Mouse (Mus musculus): ENCODE results near the gene Aunip.

The Aunip gene

GRCm38 (mm10) chr4:134510845-134511411, at the start of gene Aunip:
Gene Aunip (plus strand): TSS chr4:134510999.
- CTCF ChIA-PET, result interaction anchor here (0.5 to 1.6 kb wide), 10 partner anchors 15 to 1866 kb away, joined by 3 to 6 read pairs (median 3); partner anchors contain the start of genes Paqr7 (in 2 of the 4) and Pafah2 (in 1 of the 4)
- POLR2A ChIA-PET, result interaction anchor here in 3 of 4 experiments (0.6 to 10.5 kb wide), 45 partner anchors 8 to 359 kb away, joined by 3 to 103 read pairs (median 4); partner anchors contain the start of genes Mtfr1l (in 2 of the 3), Paqr7 (in 2 of the 3), Cep85 (in 1 of the 3) and Man1c1 (in 1 of the 3)

DNA sequence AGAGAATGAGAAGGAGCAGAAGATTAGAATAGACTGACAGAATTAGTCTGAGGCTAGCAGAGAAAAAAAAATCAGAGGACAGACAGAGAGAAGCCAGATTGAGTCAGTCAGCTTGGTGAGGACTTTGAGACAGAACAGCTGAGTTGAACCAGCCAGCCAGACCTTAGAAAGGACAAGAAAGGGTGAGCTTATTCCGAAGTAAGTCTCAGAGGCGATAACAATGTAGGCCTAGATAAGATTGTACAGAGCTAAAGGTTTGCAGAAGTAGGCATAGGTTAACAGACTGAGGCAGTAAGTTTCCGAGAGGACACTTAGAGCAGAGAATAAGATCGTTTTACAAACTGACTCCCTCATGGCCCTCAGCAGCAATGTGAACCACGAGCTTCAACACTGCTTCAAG, 49.5 kb upstream of the Aunip start:
- ChIA-PET CTCF (interaction anchor here in 2 of 4 experiments (1.0 kb wide), 2 partner anchors 15 to 50 kb away, joined by 3 read pairs; no protein-coding TSS in a partner anchor), POLR2A (interaction anchor here in 2 of 4 experiments (0.6 to 1.0 kb wide), 3 partner anchors 9 to 52 kb away, joined by 3 to 5 read pairs (median 3); no protein-coding TSS in a partner anchor)

- POLR2A ChIA-PET, result interaction anchor here in 3 of 4 experiments (0.5 to 14.9 kb wide), 15 partner anchors 8 to 1215 kb away, joined by 3 to 261 read pairs (median 15); partner anchors contain the start of gene Pafah2 (in 1 of the 3)
- CTCF ChIA-PET, result interaction anchor here in 2 of 4 experiments (1.0 to 1.3 kb wide), 2 partner anchors 12 to 13 kb away, joined by 3 to 7 read pairs; no protein-coding TSS in a partner anchor
Observed at GRCm38 (mm10) chr4:134465789-134466188, 45.0 kb upstream of the Aunip start.

GRCm38 (mm10) chr4:134466381-134467262, 44.2 kb upstream of the Aunip start:
- ChIA-PET CTCF (interaction anchor here in 3 of 4 experiments (0.8 to 3.0 kb wide), 8 partner anchors 11 to 280 kb away, joined by 3 to 24 read pairs (median 4); partner anchors contain the start of genes Cep85 (in 1 of the 3) and Pafah2 (in 1 of the 3)), POLR2A (interaction anchor here (0.5 to 14.9 kb wide), 45 partner anchors 9 to 1680 kb away, joined by 3 to 261 read pairs (median 6); partner anchors contain the start of genes Pafah2 (in 3 of the 4), Cep85 (in 1 of the 4), Paqr7 (in 1 of the 4) and Pdik1l (in 1 of the 4))

DNA sequence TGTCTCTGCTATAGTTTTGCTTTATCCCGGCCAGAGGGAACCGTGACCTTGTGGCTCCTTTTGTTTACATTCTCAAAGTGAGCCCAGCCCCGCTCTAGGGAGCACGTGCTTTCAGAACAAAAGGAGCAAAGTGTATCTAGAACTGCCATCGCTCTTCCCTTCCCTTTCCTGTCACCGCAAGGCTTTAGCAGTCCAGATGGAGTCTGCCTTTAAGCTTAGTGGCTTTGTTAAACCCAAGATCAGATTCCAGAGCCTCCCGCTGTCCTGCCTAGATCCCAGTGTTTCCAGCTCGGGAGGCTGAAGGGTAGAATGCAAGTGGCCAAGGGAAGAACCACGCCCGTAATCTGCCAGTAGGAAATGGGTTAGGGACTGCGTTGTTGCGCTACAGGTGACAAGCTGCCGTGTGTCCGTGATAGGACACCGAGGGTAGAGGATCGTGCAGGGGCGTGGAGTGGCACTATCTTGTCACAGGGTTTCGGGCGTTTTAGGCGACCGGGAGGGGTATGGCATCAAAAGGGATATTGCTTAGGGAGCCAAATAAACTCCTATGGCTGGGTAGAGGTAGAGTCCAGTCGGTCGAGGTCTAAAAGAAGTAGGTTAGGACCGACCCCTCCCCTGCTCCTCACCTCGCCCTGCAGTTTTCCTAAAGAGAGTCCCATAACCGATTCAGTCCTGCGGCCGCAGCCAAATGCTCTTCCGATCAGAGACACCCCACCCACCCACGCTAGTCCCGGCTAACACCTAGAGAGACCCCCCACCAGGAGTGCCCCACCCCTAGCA, 43.2 kb upstream of the Aunip start:
- POLR2A ChIA-PET, result interaction anchor here in 3 of 4 experiments (0.5 to 14.9 kb wide), 61 partner anchors 9 to 1679 kb away, joined by 3 to 261 read pairs (median 5); partner anchors contain the start of genes Pafah2 (in 3 of the 3), Cep85 (in 2 of the 3), Paqr7 (in 1 of the 3) and Pdik1l (in 1 of the 3)
- CTCF ChIA-PET, result interaction anchor here in 3 of 4 experiments (0.8 to 3.0 kb wide), 7 partner anchors 10 to 281 kb away, joined by 3 to 24 read pairs (median 4); partner anchors contain the start of genes Pafah2 (in 2 of the 3) and Cep85 (in 1 of the 3)

DNA sequence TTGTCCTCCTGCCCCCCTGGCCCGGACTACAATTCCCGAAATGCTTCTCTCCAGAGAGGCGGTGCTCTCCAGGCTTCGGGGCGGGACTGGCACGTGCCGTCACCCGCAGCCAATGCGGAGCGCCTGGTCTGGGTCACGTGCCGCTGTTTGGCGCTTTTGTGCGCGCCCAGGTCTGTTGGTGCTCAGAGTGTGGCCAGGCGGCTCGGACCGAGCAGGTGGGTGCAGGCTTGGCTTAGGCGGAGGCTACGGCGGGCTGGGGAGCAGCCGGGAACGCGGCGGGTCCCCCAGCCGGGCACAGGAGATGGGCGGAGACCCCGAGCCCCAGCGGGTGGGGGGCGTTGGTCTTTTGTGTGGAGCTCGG, 42.6 kb upstream of the Aunip start, which contains the start of gene Stmn1:
Gene Stmn1 (plus strand): TSS at position 106 of the 361 bp plus-strand sequence.
- ChIA-PET POLR2A (interaction anchor here (0.5 to 14.9 kb wide), 66 partner anchors 9 to 512 kb away, joined by 3 to 261 read pairs (median 4); partner anchors contain the start of genes Pafah2 (in 3 of the 4), Cep85 (in 2 of the 4), Aunip (in 1 of the 4) and Paqr7 (in 1 of the 4)), CTCF (interaction anchor here in 3 of 4 experiments (0.6 to 3.0 kb wide), 8 partner anchors 9 to 281 kb away, joined by 3 to 24 read pairs (median 4); partner anchors contain the start of genes Pafah2 (in 2 of the 3) and Cep85 (in 1 of the 3))

GRCm38 (mm10) chr4:134468578-134469266, 42.1 kb upstream of the Aunip start:
- CTCF ChIA-PET, result interaction anchor here in 3 of 4 experiments (0.6 to 3.0 kb wide), 7 partner anchors 9 to 282 kb away, joined by 3 to 24 read pairs (median 4); partner anchors contain the start of genes Cep85 (in 1 of the 3) and Pafah2 (in 1 of the 3)

DNA sequence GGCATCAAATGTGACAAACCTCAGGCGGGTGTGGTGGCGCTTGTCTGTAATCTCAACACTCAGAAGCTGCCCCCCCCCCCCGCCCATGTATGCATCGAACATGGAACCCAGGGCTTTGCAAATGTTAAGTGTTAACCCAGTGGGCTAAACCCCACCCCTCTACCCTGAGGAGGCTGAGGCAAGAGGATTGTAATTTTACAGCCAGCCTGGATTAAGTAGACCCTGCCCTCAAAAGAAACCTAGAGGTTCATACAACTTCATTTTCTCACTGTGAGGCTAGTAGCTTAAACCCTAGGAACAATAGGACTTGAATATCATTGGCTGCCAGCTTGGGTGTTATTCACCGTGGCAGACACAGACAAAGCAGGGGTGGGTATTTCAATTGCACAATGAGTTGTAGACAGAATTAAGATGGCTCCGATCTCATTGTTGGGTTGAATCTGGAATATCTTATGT, 41.4 kb upstream of the Aunip start:
- POLR2A ChIA-PET, result interaction anchor here in 3 of 4 experiments (0.5 to 14.9 kb wide), 24 partner anchors 9 to 454 kb away, joined by 3 to 261 read pairs (median 8); partner anchors contain the start of genes Aunip (in 1 of the 3), Pafah2 (in 1 of the 3), Paqr7 (in 1 of the 3) and Rsrp1 (in 1 of the 3)
- CTCF ChIA-PET, result interaction anchor here in 3 of 4 experiments (0.6 to 3.9 kb wide), 4 partner anchors 8 to 173 kb away, joined by 3 to 26 read pairs (median 16); partner anchors contain the start of gene Pafah2 (in 1 of the 3)

More at GRCm38 (mm10) chr4:134468578-134469266, 42.1 kb upstream of the Aunip start:
- POLR2A ChIA-PET, result interaction anchor here (0.6 to 14.9 kb wide), 59 partner anchors 8 to 512 kb away, joined by 3 to 261 read pairs (median 5); partner anchors contain the start of genes Cep85 (in 2 of the 4), Pafah2 (in 2 of the 4), Rsrp1 (in 2 of the 4) and Aunip (in 1 of the 4)

- POLR2A ChIA-PET, result interaction anchor here in 2 of 4 experiments (0.7 to 14.9 kb wide), 20 partner anchors 8 to 73 kb away, joined by 3 to 261 read pairs (median 9); partner anchors contain the start of genes Aunip (in 2 of the 2) and Pafah2 (in 1 of the 2)
Observed at GRCm38 (mm10) chr4:134469985-134470384, 40.8 kb upstream of the Aunip start.

GRCm38 (mm10) chr4:134471469-134471868, 39.3 kb upstream of the Aunip start:
- ChIA-PET POLR2A (interaction anchor here (0.7 to 14.9 kb wide), 44 partner anchors 9 to 199 kb away, joined by 3 to 261 read pairs (median 5); partner anchors contain the start of genes Aunip (in 2 of the 4), Pafah2 (in 2 of the 4), Paqr7 (in 1 of the 4) and Slc30a2 (in 1 of the 4)), CTCF (interaction anchor here (0.6 to 10.5 kb wide), 19 partner anchors 9 to 798 kb away, joined by 3 to 213 read pairs (median 4); partner anchors contain the start of gene Pafah2 (in 4 of the 4))

More at GRCm38 (mm10) chr4:134469985-134470384, 40.8 kb upstream of the Aunip start:
- CTCF ChIA-PET, result interaction anchor here in 3 of 4 experiments (1.0 to 10.5 kb wide), 7 partner anchors 8 to 140 kb away, joined by 3 to 213 read pairs (median 7); partner anchors contain the start of gene Pafah2 (in 1 of the 3)

DNA sequence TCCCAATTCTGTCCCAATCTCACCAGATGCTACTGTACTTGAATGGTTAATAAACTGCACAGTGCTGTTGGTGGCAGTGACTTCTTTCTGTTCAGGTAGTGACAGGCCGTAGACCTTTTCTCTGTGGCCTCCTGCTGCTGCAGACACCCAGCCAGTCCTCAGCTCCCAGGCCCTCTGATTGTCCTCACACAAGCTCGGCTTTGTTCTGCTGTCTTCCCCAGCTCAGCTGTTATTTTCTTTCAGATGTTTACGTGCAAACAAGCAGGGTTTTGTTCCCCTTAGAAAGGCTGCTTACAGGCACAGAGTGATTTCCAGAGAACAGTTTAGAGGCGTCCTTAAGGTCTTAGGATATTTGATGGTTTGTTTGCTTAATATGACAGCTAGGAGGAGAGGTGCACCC, 37.0 kb upstream of the Aunip start:
- CTCF ChIA-PET, result interaction anchor here in 3 of 4 experiments (0.6 to 10.5 kb wide), 7 partner anchors 24 to 240 kb away, joined by 3 to 213 read pairs (median 7); partner anchors contain the start of gene Pafah2 (in 1 of the 3)
- POLR2A ChIA-PET, result interaction anchor here in 3 of 4 experiments (1.0 to 14.9 kb wide), 19 partner anchors 10 to 300 kb away, joined by 3 to 261 read pairs (median 7); partner anchors contain the start of genes Pafah2 (in 3 of the 3) and Paqr7 (in 1 of the 3)

DNA sequence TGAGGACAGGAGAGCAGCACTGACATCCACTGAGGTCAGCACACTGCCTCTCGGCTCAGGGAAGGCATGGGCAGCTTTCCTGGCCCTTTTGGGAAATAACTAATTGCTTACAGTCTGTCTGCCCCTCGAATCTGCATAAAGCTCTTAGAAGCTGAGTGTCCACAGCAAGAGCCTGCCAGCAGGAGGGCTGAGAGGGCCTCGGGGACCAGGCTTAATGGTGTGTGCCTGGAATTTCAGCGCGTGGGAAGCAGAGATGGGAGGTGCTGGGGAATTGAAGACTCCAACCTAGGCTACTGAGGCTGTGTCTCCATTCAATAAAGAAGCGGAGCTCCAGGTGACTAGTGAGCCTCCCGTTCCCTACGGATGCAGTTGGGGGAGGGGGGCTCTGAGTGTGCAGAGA, 36.6 kb upstream of the Aunip start:
- ChIA-PET POLR2A (interaction anchor here in 3 of 4 experiments (0.8 to 14.9 kb wide), 27 partner anchors 10 to 81 kb away, joined by 3 to 261 read pairs (median 5); partner anchors contain the start of genes Pafah2 (in 3 of the 3), Aunip (in 1 of the 3) and Paqr7 (in 1 of the 3)), CTCF (interaction anchor here in 3 of 4 experiments (0.6 to 10.5 kb wide), 9 partner anchors 19 to 240 kb away, joined by 3 to 213 read pairs (median 4); partner anchors contain the start of gene Pafah2 (in 2 of the 3))

GRCm38 (mm10) chr4:134476899-134477298, 33.9 kb upstream of the Aunip start:
- ChIA-PET POLR2A (interaction anchor here (0.6 to 14.9 kb wide), 21 partner anchors 9 to 105 kb away, joined by 3 to 261 read pairs (median 6); partner anchors contain the start of genes Pafah2 (in 3 of the 4), Stmn1 (in 2 of the 4) and Aunip (in 1 of the 4)), CTCF (interaction anchor here in 3 of 4 experiments (0.6 to 10.5 kb wide), 17 partner anchors 8 to 143 kb away, joined by 3 to 213 read pairs (median 13); partner anchors contain the start of genes Pafah2 (in 2 of the 3), Paqr7 (in 1 of the 3) and Stmn1 (in 1 of the 3))

DNA sequence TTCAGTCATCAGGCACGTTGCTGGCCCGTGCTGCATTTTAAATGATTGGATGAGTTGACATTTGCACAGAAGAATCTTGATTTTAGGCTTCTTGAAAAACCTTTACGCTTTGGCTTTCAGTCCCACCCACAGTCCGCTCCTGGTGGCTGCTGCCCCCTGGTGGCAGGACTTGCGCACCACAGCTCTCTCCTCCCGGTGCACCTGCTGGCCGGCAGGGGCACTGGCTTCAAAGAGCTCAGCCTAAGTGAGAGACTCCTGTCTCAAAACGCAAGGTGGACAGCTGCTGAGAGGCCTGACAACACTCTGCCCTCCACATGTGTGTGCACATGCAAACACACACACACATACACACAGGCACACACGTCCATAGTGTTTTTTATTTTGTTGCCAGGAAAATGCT, 32.8 kb upstream of the Aunip start:
- CTCF ChIA-PET, result interaction anchor here (0.5 to 10.5 kb wide), 104 partner anchors 10 to 1221 kb away, joined by 3 to 213 read pairs (median 4); partner anchors contain the start of genes Pafah2 (in 4 of the 4), Paqr7 (in 3 of the 4), Aunip (in 2 of the 4) and Stmn1 (in 2 of the 4)
- POLR2A ChIA-PET, result interaction anchor here in 3 of 4 experiments (0.7 to 14.9 kb wide), 42 partner anchors 8 to 236 kb away, joined by 3 to 261 read pairs (median 4); partner anchors contain the start of genes Pafah2 (in 3 of the 3), Stmn1 (in 3 of the 3), Aunip (in 1 of the 3) and Paqr7 (in 1 of the 3)
